Mouse (Mus musculus) gastrocnemius, postnatal 4 days (tissue): ENCODE measurements around the gene Fam71f2. TPM values are rescaled to one million over a fixed set of nuclear protein-coding genes. Genes with fewer than 3 reads are reported as not detected.

Source experiments
- DNase-seq, 2 experiments: peaks; one replicate each; pipeline ENCODE4 v3.0.0; 2021 to 2022; ENCODE audit warnings: low spot score in 2 of 2, mixed read lengths in 2 of 2
- long read RNA-seq, 2 experiments: library from polyadenylated mRNA; stranded (forward); transcript quantifications; one replicate each; pipeline ENCODE4 v2.0.0; 2021
- total RNA-seq, 2 experiments: library from RNA; stranded (reverse); gene quantifications; 2 replicates each; pipeline ENCODE4 v1.2.3; 2021

The Fam71f2 gene
- total RNA-seq = under 1 TPM in 1 of 2 experiments, not detected in 1; 0.31 TPM
- long read RNA-seq, experiment 1, partial matches to known transcripts = 0 of 1 reads
- long read RNA-seq, experiment 1, other reads (novel, unspliced or antisense) = 1 of 1 reads
- long read RNA-seq, experiment 2, partial matches to known transcripts = 0 of 1 reads
- long read RNA-seq, experiment 2, other reads (novel, unspliced or antisense) = 1 of 1 reads

DNA sequence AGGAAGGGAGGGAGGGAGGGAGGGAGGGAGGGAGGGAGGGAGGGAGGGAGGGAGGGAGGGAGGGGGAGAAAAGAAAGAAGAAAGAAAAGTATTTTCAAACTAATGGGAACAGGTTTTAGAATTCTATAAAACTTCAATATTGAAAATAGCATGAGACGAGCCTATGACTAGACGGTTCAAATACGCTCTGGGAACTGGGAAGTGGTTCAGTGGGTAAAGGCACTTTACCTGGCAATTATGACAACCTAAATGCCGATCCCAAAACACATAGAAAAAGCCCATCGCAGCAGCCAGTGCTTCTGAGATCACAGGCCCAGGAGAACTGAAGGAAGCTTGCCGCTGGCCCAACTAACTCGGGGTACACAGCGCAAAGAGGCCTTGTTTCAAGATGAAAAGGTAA, at the start of gene Fam71f2:
Fam71f2 (plus strand) TSS at position 301 of the 400 bp plus-strand sequence.
- no peak for DNase-seq

DNA sequence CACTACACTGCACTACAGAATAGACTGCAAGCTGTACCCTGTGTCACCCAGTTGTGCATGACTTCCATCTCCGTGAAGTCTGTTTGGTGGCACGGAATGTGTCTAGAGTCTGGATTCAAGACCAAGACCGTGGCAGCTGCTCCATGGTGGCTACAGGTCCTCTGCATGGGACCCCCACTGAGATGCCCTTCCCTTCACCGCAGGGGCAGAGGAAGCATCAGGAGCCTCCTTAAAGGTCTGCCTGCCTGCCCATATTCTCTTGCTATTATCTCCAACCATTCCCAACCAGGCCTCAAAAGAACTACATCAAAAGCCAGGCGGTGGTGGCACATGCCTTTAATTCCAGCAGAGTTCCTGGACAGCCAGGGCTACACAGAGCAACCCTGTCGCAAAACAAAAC, 49.0 kb upstream of the Fam71f2 start:
- DNase-seq = no peak

DNA sequence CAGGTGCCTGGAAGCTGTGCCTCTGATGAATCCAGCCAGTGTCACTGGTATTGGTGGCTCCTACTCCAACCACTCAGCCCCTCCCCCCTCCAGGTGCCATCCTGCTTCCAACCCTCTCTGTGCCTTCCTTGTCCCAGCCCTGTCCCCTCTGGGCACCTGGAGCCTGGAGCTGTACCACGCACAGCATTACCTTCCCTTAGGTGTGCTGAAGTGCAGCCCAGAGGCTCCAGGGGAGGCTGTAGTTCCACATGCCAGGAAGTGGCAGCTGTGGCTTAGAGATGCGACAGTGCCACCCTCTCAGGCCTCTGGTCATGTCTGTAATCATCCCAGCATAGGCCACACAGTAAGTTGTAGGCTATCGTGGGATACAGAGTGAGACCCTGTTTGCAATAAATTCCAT, 47.6 kb upstream of the Fam71f2 start:
- DNase-seq = no peak

DNA sequence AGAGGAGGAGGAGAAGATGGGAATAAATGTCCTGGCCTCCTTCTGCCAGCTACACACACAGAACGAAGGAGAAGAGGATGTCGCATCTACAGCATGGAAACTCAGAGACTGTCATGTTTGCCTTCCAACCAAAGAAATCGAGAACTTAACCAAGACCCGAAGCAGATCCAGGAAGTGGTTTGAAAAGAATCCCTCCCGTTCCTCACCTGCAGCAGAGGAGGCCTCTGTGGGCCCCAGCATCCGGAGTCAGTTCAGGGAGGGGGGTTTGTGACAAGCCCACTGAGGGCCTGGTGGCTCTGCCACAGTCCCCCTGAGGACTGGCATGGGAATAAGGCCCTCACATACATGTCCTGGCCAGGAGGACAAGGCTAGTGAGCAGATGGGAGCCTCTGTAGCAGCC, 47.1 kb upstream of the Fam71f2 start:
- no peak for DNase-seq

DNA sequence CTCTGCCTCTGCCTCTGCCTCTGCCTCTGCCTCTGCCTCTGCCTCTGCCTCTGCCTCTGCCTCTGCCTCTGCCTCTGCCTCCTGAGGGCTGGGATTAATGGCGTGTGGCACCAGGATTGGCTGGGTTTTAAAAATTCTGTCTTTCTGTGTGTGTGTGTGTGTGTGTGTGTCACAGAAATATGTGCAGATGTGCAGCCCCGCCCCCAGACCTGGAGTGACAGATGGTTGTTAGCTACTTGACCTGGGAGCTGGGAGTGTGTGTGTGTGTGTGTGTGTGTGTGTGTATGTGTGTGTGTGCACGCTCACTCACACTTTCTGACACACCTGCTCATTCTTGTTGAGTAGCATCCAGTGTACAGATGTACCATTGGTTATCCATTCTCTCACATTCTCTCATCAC, 45.7 kb upstream of the Fam71f2 start:
- no peak for DNase-seq

DNA sequence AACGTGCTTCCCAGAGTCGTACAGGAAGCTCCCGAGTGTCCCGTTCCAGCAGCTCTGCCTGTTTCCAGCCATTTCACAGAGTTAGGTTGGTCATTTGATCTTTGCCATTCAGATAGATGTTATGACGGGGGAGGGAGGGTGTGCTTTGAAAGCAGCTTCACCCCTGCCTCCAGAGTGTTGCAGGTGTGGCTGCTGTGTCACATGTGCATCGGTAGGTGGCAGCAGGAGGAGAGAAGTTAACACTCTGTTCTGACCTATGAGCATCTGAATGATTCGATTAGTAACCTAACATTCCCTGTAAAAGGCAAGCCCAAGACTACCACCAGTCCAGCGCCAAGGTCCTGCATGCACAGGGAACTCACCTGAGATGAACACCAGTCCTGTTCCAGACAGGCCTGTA, 45.1 kb upstream of the Fam71f2 start:
- no peak for DNase-seq

GRCm38 (mm10) chr6:29240806-29241205, 38.6 kb upstream of the Fam71f2 start:
- peak in 1 of 2 experiments; percentile 34 for DNase-seq

- DNase-seq = no peak
These were observed 37.7 kb upstream of the Fam71f2 start for GRCm38 (mm10) chr6:29241697-29242096.

GRCm38 (mm10) chr6:29242265-29242664, 37.1 kb upstream of the Fam71f2 start:
- DNase-seq = no peak

GRCm38 (mm10) chr6:29245272-29246120, 33.9 kb upstream of the Fam71f2 start:
- no peak for DNase-seq

DNA sequence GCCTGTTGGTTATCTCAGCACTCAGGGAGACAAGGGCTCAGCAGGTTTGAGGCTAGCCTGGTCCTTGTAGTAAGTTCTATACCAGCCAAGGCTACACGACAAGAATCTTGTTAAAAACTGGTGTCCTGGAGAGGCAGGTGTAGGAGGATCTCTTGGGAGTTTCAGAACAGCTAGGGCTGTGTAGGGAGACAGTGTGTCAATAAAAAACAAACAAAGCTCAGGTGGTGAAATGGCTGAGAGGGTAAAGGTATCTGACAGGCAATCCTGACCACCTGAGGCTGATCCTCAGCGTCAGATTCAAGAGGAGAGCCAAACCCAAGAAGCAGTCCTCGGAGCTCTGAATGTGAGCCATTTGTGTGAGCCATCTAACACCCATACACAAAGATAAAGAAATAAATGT, 33.2 kb upstream of the Fam71f2 start:
- no peak for DNase-seq

GRCm38 (mm10) chr6:29246585-29246984, 32.8 kb upstream of the Fam71f2 start:
- DNase-seq = no peak

GRCm38 (mm10) chr6:29247072-29247471, 32.3 kb upstream of the Fam71f2 start:
- DNase-seq = no peak

- no peak for DNase-seq
These were observed 20.0 kb upstream of the Fam71f2 start for GRCm38 (mm10) chr6:29259418-29259817.

DNA sequence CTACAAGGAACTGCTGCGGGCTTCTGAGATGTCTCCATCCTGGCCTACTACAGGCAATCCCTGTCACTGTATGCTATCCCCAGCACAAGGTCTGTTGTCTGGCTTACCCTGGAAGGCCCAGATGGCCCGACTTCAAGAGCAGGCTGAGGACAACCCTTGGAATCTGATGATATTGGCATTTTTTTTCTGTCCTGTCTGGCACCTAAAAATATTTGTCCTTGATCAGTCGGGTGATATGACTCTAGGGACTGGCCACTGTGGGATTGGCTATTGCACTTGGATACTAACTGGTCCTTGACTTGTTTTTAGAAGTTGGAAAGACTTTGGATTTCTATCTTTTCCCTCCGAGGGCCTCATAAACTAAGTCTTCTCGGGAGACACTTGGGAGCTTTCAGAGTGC, 17.6 kb upstream of the Fam71f2 start:
- no peak for DNase-seq

DNA sequence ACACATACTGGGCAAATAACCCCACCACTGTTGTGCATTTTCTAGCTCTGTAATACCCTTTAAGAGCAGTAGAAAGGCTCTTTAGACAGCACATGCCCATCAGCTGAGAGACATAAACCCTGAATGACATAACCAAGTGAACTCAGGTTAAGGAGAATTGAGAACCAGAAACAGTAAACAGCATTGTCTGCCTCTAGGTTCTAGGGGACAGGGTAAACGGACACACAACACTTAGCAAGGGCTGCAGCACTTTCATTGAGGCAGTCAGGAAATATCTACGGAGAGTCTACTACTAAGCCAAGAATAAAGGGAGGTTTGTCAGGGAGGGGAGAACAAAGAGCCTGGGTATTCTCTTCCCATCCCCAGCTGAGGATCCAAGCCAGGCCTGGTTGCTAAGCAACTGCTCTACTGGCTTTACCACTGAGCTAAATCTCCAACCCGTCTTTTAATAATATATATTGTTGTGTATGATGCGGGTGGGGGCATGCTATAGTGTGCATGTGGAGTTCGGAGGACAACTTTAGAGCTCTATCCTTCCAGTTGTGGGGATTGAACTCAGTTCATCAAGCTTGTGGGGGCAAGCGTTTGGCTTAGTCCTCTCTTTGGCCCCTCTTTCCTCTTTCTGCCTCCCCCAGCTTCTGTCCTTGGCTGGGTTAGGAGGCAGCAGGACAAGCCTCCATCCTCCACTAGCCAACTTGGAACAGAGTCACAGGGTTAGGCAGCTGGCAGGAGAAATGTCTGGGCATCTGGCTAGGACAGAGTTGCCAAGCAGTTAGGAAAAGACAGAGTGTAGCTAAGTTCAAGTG, 15.5 kb upstream of the Fam71f2 start:
- DNase-seq = peak in 1 of 2 experiments; percentile 45

GRCm38 (mm10) chr6:29264456-29264781, 15.0 kb upstream of the Fam71f2 start:
- DNase-seq = no peak

DNA sequence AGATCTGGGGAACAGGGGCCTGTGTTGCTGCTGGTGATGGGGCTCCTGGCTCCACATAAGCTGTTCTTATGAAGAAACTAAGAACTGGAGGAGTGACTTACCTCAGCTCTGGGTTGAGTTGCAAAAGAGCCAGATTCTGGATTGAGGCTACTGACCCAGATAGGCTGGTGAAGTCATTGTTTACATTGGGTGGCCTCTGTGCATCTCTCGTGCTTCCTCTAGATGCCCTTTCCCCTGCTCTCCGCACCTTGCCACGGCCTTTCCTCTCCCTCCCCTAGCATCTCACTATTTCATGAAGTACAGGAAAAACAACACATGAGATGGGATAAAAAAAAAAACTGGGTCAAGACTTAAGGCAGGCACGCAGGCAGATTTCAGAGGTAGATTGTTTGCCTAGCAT, 12.5 kb upstream of the Fam71f2 start:
- no peak for DNase-seq

DNA sequence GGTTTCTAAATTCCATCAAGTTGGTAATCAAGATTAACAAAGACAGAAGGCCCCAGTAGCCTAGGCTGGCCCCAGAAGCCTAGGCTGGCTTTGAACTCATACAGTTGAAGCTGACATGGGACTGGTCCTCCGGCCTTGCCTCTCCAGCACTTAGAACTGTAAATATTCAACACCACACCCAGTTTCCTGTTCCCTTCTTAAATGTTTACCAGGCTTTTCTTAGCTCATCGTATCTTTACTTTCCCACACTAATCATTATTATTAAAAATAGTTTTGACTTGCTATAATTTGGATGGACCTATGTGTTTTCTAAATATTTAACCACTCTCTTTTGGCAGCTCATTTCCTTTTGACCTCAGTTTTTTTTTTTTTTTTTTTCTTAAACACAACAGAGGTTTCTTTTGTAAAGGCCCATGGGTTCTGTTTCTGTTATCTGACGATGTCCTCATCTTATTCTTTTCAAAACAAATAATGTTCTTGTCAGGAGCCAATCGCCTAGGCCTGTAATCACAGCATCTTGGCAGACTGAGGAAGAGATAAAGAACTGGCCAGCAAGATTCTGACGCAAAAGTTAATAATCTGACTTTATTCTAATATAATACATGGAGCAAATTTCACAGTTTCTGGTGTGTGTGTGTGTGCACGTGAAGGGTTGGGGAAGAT, 10.3 kb upstream of the Fam71f2 start:
- no peak for DNase-seq

- DNase-seq = no peak
These were observed 8.4 kb upstream of the Fam71f2 start for GRCm38 (mm10) chr6:29270961-29271360.

DNA sequence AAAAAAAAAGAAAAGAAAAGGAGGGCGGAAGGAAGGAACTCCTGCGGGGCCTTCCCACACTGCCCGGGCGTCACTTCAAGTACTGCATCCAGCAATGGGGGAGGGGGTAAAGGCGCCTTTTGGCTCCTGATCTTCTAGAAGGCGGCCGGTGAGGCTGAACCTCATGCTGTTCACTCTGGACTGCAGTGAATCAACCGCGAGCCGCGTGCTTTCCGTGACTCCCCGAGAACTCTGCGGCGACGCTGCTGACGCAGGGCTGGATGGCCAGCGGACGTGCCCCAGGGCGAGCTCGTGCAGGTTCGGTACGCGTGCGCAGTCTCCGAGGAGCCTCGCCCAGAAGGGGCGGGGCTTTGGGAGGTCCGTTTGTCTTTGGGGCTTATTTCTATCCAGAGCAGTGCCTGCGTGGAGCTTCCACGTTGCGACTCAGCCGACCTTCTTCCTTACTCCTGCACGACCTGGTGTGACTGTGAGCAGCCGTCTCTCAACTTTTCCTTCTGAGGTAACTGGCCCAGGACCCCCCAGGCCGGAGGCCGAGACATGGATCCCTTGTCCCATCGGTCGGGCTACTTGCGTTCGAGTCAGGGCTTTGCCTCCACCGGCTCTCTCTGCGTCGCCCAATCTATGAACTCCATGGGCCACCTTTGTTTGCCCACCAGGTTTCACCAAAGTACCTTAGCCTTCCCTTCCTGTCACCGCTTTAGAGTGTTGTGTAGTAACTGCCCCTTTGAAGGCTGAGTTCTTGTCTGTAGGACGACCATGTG, 6.9 kb upstream of the Fam71f2 start, which contains the start of gene Hilpda:
Hilpda (plus strand) TSS at position 177 of the 761 bp plus-strand sequence.
- DNase-seq = peak; percentile 82 to 91
